Mouse (Mus musculus): ENCODE data around the gene Srp68. TPM values are rescaled to one million over a fixed set of nuclear protein-coding genes. Genes with fewer than 3 reads are reported as not detected.
A peak's percentile ranks its signal among the peaks of the same experiment; 100 is the strongest.

Srp68 gene
- polyA plus RNA-seq, 1 experiment from 2014 or later, result 106 TPM

- peaks cover 10% of the 10 kb centered on the region for H3K9me3 ChIP-seq (replicated peaks)
- H3K36me3 ChIP-seq, result peaks cover under 1% of the 10 kb centered on the region; the same call in 1 of the 2 replicates
- H3K4me1 ChIP-seq, result peaks cover 24% of the 10 kb centered on the region
- H3K4me3 ChIP-seq, result no peak overlapping the region
- no peak overlapping the region for H3K27ac ChIP-seq (replicated peaks)
- 76% methylated on average over 4 of the region's 4 CpGs for WGBS
- no peak for DNase-seq (ENCODE audit: low spot score)
- peaks cover 65% of the 10 kb centered on the region for H3K27me3 ChIP-seq (ENCODE audit: low read depth, poor library complexity, severe bottlenecking)
Measured at GRCm38 (mm10) chr11:116228699-116229098, 45.3 kb downstream of the Srp68 start.

GRCm38 (mm10) chr11:116226414-116226813 is 47.6 kb downstream of the Srp68 start:
- peaks cover 8% of the 10 kb centered on the region for H3K36me3 ChIP-seq
- no peak overlapping the region for H3K27ac ChIP-seq (replicated peaks)
- WGBS, result 3% methylated on average over 2 of the region's 2 CpGs
- peak; percentile 77 for DNase-seq (ENCODE audit: low spot score)
- H3K4me1 ChIP-seq, result peaks cover 27% of the 10 kb centered on the region
- no peak overlapping the region for H3K4me3 ChIP-seq
- peaks cover 71% of the 10 kb centered on the region for H3K27me3 ChIP-seq (ENCODE audit: low read depth, poor library complexity, severe bottlenecking)
- H3K9me3 ChIP-seq (replicated peaks), result peaks cover 17% of the 10 kb centered on the region

- H3K36me3 ChIP-seq, result peaks cover 12% of the 10 kb centered on the region
- no peak for DNase-seq (ENCODE audit: low spot score)
- 15% methylated on average over 23 of the region's 23 CpGs for WGBS
- peaks cover 36% of the 10 kb centered on the region for H3K4me1 ChIP-seq
- H3K27me3 ChIP-seq (ENCODE audit: low read depth, poor library complexity, severe bottlenecking), result peaks cover 64% of the 10 kb centered on the region
- H3K27ac ChIP-seq (replicated peaks), result peak overlapping the region; percentile 53
- peaks cover 21% of the 10 kb centered on the region for H3K9me3 ChIP-seq (replicated peaks)
- peak overlapping the region; percentile 54 for H3K4me3 ChIP-seq
Measured at GRCm38 (mm10) chr11:116222740-116223059, 51.3 kb downstream of the Srp68 start.

- 9% methylated on average over 53 of the region's 53 CpGs for WGBS
- DNase-seq (ENCODE audit: low spot score), result peak; percentile 61
- Histone ChIP-seq H3K4me1 (peaks cover 36% of the 10 kb centered on the region), H3K27ac (replicated peaks) (peak overlapping the region; percentile 53), H3K36me3 (peaks cover 12% of the 10 kb centered on the region), H3K4me3 (peak overlapping the region; percentile 54), H3K27me3 (ENCODE audit: low read depth, poor library complexity, severe bottlenecking) (peaks cover 61% of the 10 kb centered on the region), H3K9me3 (replicated peaks) (peaks cover 21% of the 10 kb centered on the region)
Measured at GRCm38 (mm10) chr11:116221931-116222739, 51.9 kb downstream of the Srp68 start.

GRCm38 (mm10) chr11:116219885-116220284 is 54.1 kb downstream of the Srp68 start:
- Histone ChIP-seq H3K4me3 (no peak overlapping the region), H3K27me3 (ENCODE audit: low read depth, poor library complexity, severe bottlenecking) (peaks cover 48% of the 10 kb centered on the region), H3K4me1 (peaks cover 36% of the 10 kb centered on the region), H3K36me3 (peaks cover 16% of the 10 kb centered on the region), H3K9me3 (replicated peaks) (peaks cover 16% of the 10 kb centered on the region), H3K27ac (replicated peaks) (0 out of 2 replicates have a peak overlapping the region, but pooled peaks have one; percentile 75)
- peak; percentile 66 for DNase-seq (ENCODE audit: low spot score)
- WGBS, result 26% methylated on average over 4 of the region's 4 CpGs

- DNase-seq (ENCODE audit: low spot score), result peak; percentile 46
- WGBS, result 79% methylated on average over 7 of the region's 7 CpGs
- Histone ChIP-seq H3K9me3 (replicated peaks) (peaks cover 11% of the 10 kb centered on the region), H3K36me3 (peaks cover 16% of the 10 kb centered on the region), H3K27ac (replicated peaks) (peak overlapping the region; percentile 75), H3K4me3 (no peak overlapping the region), H3K4me1 (peaks cover 36% of the 10 kb centered on the region), H3K27me3 (ENCODE audit: low read depth, poor library complexity, severe bottlenecking) (peaks cover 38% of the 10 kb centered on the region)
Measured at GRCm38 (mm10) chr11:116218737-116219400, 55.1 kb downstream of the Srp68 start.

GRCm38 (mm10) chr11:116218263-116218662 is 55.8 kb downstream of the Srp68 start:
- no peak for DNase-seq (ENCODE audit: low spot score)
- Histone ChIP-seq H3K27ac (replicated peaks) (peak overlapping the region; percentile 75), H3K36me3 (peaks cover 13% of the 10 kb centered on the region), H3K4me3 (no peak overlapping the region), H3K9me3 (replicated peaks) (peaks cover 11% of the 10 kb centered on the region), H3K4me1 (peaks cover 32% of the 10 kb centered on the region), H3K27me3 (ENCODE audit: low read depth, poor library complexity, severe bottlenecking) (peaks cover 31% of the 10 kb centered on the region)
- 96% methylated on average over 2 of the region's 2 CpGs for WGBS

GRCm38 (mm10) chr11:116216549-116216948 is 57.5 kb downstream of the Srp68 start:
- DNase-seq (ENCODE audit: low spot score), result no peak

GRCm38 (mm10) chr11:116215991-116216390 is 58.0 kb downstream of the Srp68 start:
- 87% methylated on average over 6 of the region's 6 CpGs for WGBS
- Histone ChIP-seq H3K9me3 (replicated peaks) (no peaks in the 10 kb centered on the region), H3K4me3 (no peak overlapping the region), H3K27ac (replicated peaks) (no peak overlapping the region), H3K27me3 (ENCODE audit: low read depth, poor library complexity, severe bottlenecking) (peaks cover 9% of the 10 kb centered on the region), H3K4me1 (peaks cover 17% of the 10 kb centered on the region), H3K36me3 (0 out of 2 replicates have a peak, but pooled peaks cover 7% of the 10 kb centered on the region)
- DNase-seq (ENCODE audit: low spot score), result no peak

More at GRCm38 (mm10) chr11:116216549-116216948, 57.5 kb downstream of the Srp68 start:
- no peak overlapping the region for H3K27ac ChIP-seq (replicated peaks)
- H3K9me3 ChIP-seq (replicated peaks), result peaks cover 5% of the 10 kb centered on the region
- peaks cover 14% of the 10 kb centered on the region for H3K27me3 ChIP-seq (ENCODE audit: low read depth, poor library complexity, severe bottlenecking)
- peaks cover 13% of the 10 kb centered on the region for H3K36me3 ChIP-seq
- WGBS, result 87% methylated on average over 11 of the region's 11 CpGs
- H3K4me3 ChIP-seq, result no peak overlapping the region
- H3K4me1 ChIP-seq, result peaks cover 17% of the 10 kb centered on the region

- 80% methylated on average over 7 of the region's 7 CpGs for WGBS
- H3K9me3 ChIP-seq (replicated peaks), result no peaks in the 10 kb centered on the region
- peaks cover under 1% of the 10 kb centered on the region for H3K27me3 ChIP-seq (ENCODE audit: low read depth, poor library complexity, severe bottlenecking)
- no peak overlapping the region for H3K27ac ChIP-seq (replicated peaks)
- H3K4me1 ChIP-seq, result peaks cover 17% of the 10 kb centered on the region
- no peak for DNase-seq (ENCODE audit: low spot score)
- H3K36me3 ChIP-seq, result 0 out of 2 replicates have a peak, but pooled peaks cover 7% of the 10 kb centered on the region
- H3K4me3 ChIP-seq, result no peak overlapping the region
Measured at GRCm38 (mm10) chr11:116215181-116215580, 58.8 kb downstream of the Srp68 start.

- WGBS, result 94% methylated on average over 13 of the region's 13 CpGs
- H3K9me3 ChIP-seq (replicated peaks), result no peaks in the 10 kb centered on the region
- no peaks in the 10 kb centered on the region for H3K27me3 ChIP-seq (ENCODE audit: low read depth, poor library complexity, severe bottlenecking)
- no peak overlapping the region for H3K27ac ChIP-seq (replicated peaks)
- H3K4me1 ChIP-seq, result peaks cover 7% of the 10 kb centered on the region
- DNase-seq (ENCODE audit: low spot score), result no peak
- 0 out of 2 replicates have a peak, but pooled peaks cover 9% of the 10 kb centered on the region for H3K36me3 ChIP-seq
- no peak overlapping the region for H3K4me3 ChIP-seq
Measured at GRCm38 (mm10) chr11:116213877-116214510, 60.0 kb downstream of the Srp68 start.

- Histone ChIP-seq H3K27ac (replicated peaks) (no peak overlapping the region), H3K4me1 (no peaks in the 10 kb centered on the region), H3K27me3 (ENCODE audit: low read depth, poor library complexity, severe bottlenecking) (no peaks in the 10 kb centered on the region), H3K36me3 (0 out of 2 replicates have a peak, but pooled peaks cover 9% of the 10 kb centered on the region), H3K9me3 (replicated peaks) (no peaks in the 10 kb centered on the region), H3K4me3 (no peak overlapping the region)
- DNase-seq (ENCODE audit: low spot score), result no peak
- 96% methylated on average over 6 of the region's 6 CpGs for WGBS
Measured at GRCm38 (mm10) chr11:116212847-116213246, 61.2 kb downstream of the Srp68 start.
